Mouse (Mus musculus) neutrophil, adult 5-6 weeks (primary cell): Measurements from ENCODE around the gene Vmn1r57. TPM values are rescaled to one million over a fixed set of nuclear protein-coding genes. Genes with fewer than 3 reads are reported as not detected.
"Not testable (repeated sequence)": the region's sequence is repeated elsewhere in the genome, so short reads cannot be mapped to it uniquely, and the experiment has no call there.

Experiments
- ATAC-seq: fragments of 151-379, 151-347 bp; 2 replicates; pipeline ENCODE4 v1.8.0; 2017; ENCODE audit warnings: mild to moderate bottlenecking, moderate TSS enrichment; ENCODE audit not compliant: insufficient number of reproducible peaks, poor library complexity, low FRiP score, severe bottlenecking; ENCODE audit errors: extremely low read depth
- total RNA-seq: library from RNA; stranded (forward); fragments of 200-1000 nt; gene quantifications from 2 replicates; pipeline ENCODE4 v1.2.3, GENCODE M21; 2017

Gene Vmn1r57
- total RNA-seq, result not detected in 2 replicates

DNA sequence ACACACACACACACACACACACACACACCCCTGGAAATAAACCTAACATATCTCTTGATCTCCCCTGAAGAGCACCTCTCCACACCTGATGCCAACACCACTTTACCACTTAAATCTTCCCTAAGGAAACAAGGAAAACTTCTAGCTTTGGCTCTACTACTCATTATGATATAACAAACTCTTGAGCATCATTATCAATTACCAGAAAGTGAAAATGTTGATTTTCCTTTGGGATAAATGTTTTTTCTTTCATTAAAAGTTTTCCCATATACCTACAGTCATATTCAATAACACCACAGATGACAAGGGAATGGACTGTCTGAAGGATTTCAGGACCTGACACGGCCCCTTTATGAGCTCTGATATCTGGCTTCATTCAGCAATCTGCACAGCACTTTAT is at the start of gene Vmn1r57:
TSS of gene Vmn1r57 (plus strand) at position 301 of the 400 bp plus-strand sequence.
- ATAC-seq, result not testable (repeated sequence)

DNA sequence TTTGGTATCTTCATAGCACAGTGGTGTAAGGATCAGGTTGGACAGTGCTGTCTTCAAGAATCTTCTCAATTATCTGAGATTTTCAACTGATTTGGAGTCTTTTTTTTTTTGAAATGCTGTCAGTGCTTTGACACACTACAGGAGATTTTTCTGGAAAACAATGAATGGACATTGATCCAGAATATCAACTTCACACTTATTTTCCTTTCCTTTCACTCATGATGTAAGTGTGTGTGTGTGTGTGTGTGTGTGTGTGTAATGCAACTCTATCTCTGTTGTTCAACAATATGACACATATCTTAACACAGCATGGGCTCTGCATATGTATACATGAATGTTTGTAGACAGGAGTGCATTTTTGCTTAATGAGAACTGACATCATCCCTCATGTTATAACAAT is 21.6 kb upstream of the Vmn1r57 start, which contains the start of gene Vmn1r56:
TSS of gene Vmn1r56 (minus strand) at position 101 of the 400 bp plus-strand sequence.
- not testable (repeated sequence) for ATAC-seq

GRCm38 (mm10) chr7:5263051-5263450 is 44.8 kb downstream of the Vmn1r57 start:
- no peak for ATAC-seq

Other genes starting within 250 kb of the Vmn1r57 start
- gene Sbk3, start 247.3 kb upstream of the Vmn1r57 start, total RNA-seq, result not detected in 2 replicates
- 4.1 and 4.5 TPM in 2 replicates for gene Zfp579, start 222.3 kb upstream of the Vmn1r57 start, total RNA-seq
- 8.8 and 13.7 TPM in 2 replicates for gene Zfp524, start 204.1 kb upstream of the Vmn1r57 start, total RNA-seq
- gene Fiz1, start 203.8 kb upstream of the Vmn1r57 start, total RNA-seq, result 19.8 and 22.2 TPM in 2 replicates
- gene Gm44973, start 203.0 kb upstream of the Vmn1r57 start, total RNA-seq, result 1.8 TPM in 1 of 2 replicates, not detected in the other
- 34.3 and 38.5 TPM in 2 replicates for gene Zfp865, start 198.1 kb upstream of the Vmn1r57 start, total RNA-seq
- 0.23 TPM in 1 of 2 replicates, not detected in the other for gene Ccdc106, start 197.9 kb upstream of the Vmn1r57 start, total RNA-seq
- gene 4632433K11Rik, start 184.4 kb upstream of the Vmn1r57 start, total RNA-seq, result 0.98 and 1.6 TPM in 2 replicates
- 2.9 and 3.4 TPM in 2 replicates for gene Zfp784, start 180.0 kb upstream of the Vmn1r57 start, total RNA-seq
- gene Zfp580, start 167.0 kb upstream of the Vmn1r57 start, total RNA-seq, result 0.93 TPM in 1 of 2 replicates, not detected in the other
- 168 and 188 TPM in 2 replicates for gene U2af2, start 156.3 kb upstream of the Vmn1r57 start, total RNA-seq
- 118 and 130 TPM in 2 replicates for gene Epn1, start 138.3 kb upstream of the Vmn1r57 start, total RNA-seq
- gene Rfpl4, start 101.5 kb upstream of the Vmn1r57 start, total RNA-seq, result not detected in 2 replicates
- gene Rasl2-9, start 92.5 kb upstream of the Vmn1r57 start, total RNA-seq, result 0.98 TPM in 1 of 2 replicates, not detected in the other
- not detected in 2 replicates for gene Vmn1r55, start 68.8 kb upstream of the Vmn1r57 start, total RNA-seq
- gene Vmn1r56, start 21.7 kb upstream of the Vmn1r57 start, total RNA-seq, result not detected in 2 replicates
- gene Gm5065, start 132.0 kb downstream of the Vmn1r57 start, total RNA-seq, result not detected in 2 replicates
- gene Nlrp2, start 132.5 kb downstream of the Vmn1r57 start, total RNA-seq, result not detected in 2 replicates
- gene Vmn1r58, start 194.9 kb downstream of the Vmn1r57 start, total RNA-seq, result not detected in 2 replicates
- gene Vmn1r59, start 238.3 kb downstream of the Vmn1r57 start, total RNA-seq, result not detected in 2 replicates